Mouse (Mus musculus) splenic B cell, adult 2 months (primary cell): ENCODE measurements around the gene Rufy1.

Experiments used
- DNase-seq: peaks from one replicate; pipeline ENCODE4 v3.0.0-alpha.2; 2011; ENCODE audit warnings: low read depth, low spot score
- H3K27me3 ChIP-seq: 2 replicates; pipeline ENCODE4 v1.6.1; 2012; ENCODE audit warnings: mild to moderate bottlenecking, low read length, moderate library complexity, mixed read lengths; ENCODE audit not compliant: control insufficient read depth, poor library complexity, insufficient read depth, severe bottlenecking
- H3K36me3 ChIP-seq: 2 replicates; pipeline ENCODE4 v1.6.1; 2012; ENCODE audit warnings: mild to moderate bottlenecking, low read length, moderate library complexity, mixed read lengths; ENCODE audit not compliant: control insufficient read depth, poor library complexity, insufficient read depth, severe bottlenecking

The Rufy1 gene

DNA sequence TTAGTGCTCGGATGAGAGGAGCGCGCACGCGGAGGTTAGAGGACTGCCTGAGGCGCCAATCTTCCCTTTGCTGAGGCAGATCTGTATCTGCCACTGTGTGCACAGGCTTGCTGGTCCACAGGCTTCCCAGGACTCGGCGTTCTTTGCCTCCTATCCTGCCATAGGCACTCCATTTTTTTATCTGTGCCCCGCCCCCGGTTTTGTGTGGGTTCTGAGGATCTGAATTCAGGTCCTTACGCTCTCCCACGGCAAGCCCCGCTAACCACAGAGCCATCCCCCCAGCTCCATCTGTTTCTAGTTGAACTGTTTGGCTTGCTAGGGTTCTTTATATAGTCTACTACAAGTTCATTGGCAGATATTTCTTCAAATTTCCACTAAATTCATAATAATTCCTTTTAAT, 32.1 kb downstream of the Rufy1 start:
- no peak for DNase-seq
- Histone ChIP-seq H3K27me3 (no peaks in the 10 kb centered on the region), H3K36me3 (peaks cover 17% of the 10 kb centered on the region)

- Histone ChIP-seq H3K36me3 (peaks cover 14% of the 10 kb centered on the region), H3K27me3 (no peaks in the 10 kb centered on the region)
- DNase-seq, result no peak
These were observed 33.6 kb downstream of the Rufy1 start for GRCm38 (mm10) chr11:50397316-50397715.

GRCm38 (mm10) chr11:50396766-50397307, 34.1 kb downstream of the Rufy1 start:
- Histone ChIP-seq H3K36me3 (peaks cover 15% of the 10 kb centered on the region), H3K27me3 (no peaks in the 10 kb centered on the region)
- no peak for DNase-seq

DNA sequence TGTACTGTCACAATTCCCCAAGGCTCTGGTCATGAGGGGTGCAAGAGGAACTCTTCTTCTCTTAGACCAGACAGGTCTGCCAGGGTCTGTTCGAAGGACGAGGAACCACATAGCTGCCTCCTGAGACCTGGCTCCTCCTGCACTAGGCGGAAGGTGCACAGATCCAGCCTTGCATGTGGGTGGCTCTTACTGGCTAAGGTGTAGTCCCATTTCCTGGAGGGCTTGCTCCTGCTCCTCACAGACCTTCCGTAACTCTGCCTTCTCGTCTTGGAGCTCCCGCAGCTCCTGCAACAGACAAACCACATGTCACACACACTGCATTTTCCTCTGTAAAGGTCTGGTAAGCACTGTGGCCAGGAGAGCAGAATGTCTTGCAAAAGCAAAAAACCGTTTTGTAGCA, 36.2 kb downstream of the Rufy1 start:
- DNase-seq, result no peak
- Histone ChIP-seq H3K27me3 (no peaks in the 10 kb centered on the region), H3K36me3 (peaks cover 9% of the 10 kb centered on the region)

DNA sequence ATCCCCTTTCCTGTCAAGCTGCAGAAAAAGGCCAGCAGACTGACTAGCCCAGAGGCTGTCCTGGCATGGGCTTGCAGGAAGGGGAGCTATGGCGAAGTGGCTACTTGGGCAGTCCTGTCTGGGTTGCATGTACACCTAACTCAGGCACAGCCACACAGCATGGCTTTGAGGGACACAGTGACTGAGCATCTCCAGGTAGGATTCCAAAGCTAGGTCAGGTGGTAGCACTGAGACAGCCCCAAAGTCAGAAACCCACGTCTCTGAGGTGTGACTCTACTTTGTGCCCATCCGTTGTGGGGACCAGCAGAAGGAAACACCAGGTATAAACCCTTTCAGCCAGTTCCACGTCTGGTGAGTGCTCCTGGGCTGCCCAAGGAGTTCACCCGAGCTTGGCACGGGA, 37.6 kb downstream of the Rufy1 start:
- no peak for DNase-seq
- no peaks in the 10 kb centered on the region for H3K27me3 ChIP-seq
- H3K36me3 ChIP-seq, result peaks cover 7% of the 10 kb centered on the region

GRCm38 (mm10) chr11:50391272-50391960, 39.5 kb downstream of the Rufy1 start:
- DNase-seq, result no peak
- H3K36me3 ChIP-seq, result peaks cover 10% of the 10 kb centered on the region
- H3K27me3 ChIP-seq, result no peaks in the 10 kb centered on the region

- Histone ChIP-seq H3K27me3 (no peaks in the 10 kb centered on the region), H3K36me3 (peaks cover 16% of the 10 kb centered on the region; the same call in 1 of the 2 replicates)
- DNase-seq, result no peak
These were observed 41.3 kb downstream of the Rufy1 start for GRCm38 (mm10) chr11:50389616-50390015.

GRCm38 (mm10) chr11:50389011-50389410, 41.9 kb downstream of the Rufy1 start:
- no peaks in the 10 kb centered on the region for H3K27me3 ChIP-seq
- H3K36me3 ChIP-seq, result peaks cover 19% of the 10 kb centered on the region
- DNase-seq, result no peak

DNA sequence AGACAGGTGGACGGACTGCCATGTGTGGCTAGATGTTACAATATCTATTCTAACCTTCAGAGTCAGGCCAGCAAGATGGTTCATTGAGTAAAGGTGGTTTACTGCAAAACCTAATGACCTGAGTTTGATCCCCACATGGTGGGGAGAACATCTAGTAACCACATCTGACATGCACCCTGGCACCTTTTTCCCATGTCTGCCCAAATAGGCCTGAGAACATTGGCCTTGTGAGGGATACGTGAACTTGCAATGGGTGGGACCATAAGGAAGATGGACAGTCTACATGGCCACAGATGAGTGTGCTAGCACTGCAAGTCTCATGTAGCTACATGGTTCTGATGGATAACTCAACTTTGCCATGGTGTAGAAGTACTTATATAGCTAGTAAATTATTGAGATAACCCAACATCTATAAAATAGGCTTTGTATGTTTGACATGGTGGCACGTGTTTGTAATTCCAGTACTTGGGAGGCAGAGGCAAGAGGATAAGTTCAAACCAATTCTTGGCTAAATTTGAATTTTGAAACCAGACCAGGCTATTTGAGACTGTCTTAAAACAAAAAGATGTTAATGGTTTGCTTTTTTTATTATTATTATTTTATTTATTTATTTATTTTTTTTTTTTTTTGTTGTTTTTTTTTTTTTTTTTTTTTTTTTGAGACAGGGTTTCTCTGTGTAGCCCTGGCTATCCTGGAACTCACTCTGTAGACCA, 42.6 kb downstream of the Rufy1 start:
- DNase-seq, result no peak
- peaks cover 22% of the 10 kb centered on the region for H3K36me3 ChIP-seq
- no peaks in the 10 kb centered on the region for H3K27me3 ChIP-seq

- H3K27me3 ChIP-seq, result no peaks in the 10 kb centered on the region
- no peak for DNase-seq
- peaks cover 27% of the 10 kb centered on the region for H3K36me3 ChIP-seq
These were observed 43.2 kb downstream of the Rufy1 start for GRCm38 (mm10) chr11:50387697-50388096.

DNA sequence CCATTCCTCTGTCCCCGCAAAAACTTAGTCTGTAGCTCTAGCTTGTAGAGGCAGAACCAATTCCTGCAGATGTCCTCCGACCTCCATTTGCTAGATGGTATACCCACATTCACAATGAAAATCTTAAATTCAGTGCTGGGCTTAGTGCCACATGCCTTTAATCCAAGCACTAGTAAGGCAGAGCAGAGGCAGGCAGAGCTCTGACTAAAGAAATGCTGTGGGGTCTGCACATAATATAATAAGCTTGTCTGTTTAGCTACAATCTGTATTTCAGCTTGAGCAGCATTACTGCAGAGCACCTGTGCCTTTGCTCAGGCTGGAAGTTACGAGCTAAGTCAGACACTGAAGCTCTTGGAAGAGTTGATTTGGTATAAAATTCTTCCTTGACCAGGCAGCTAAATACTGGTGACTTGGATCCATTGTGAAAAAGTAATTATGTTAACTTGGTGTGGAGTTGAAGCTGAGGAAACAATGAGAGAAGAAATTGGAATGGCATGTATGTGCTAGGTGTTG, 43.7 kb downstream of the Rufy1 start:
- H3K36me3 ChIP-seq, result peaks cover 27% of the 10 kb centered on the region
- no peak for DNase-seq
- H3K27me3 ChIP-seq, result no peaks in the 10 kb centered on the region

GRCm38 (mm10) chr11:50381311-50381710, 49.6 kb downstream of the Rufy1 start:
- Histone ChIP-seq H3K36me3 (peaks cover 32% of the 10 kb centered on the region), H3K27me3 (no peaks in the 10 kb centered on the region)
- DNase-seq, result no peak

- Histone ChIP-seq H3K36me3 (peaks cover 22% of the 10 kb centered on the region), H3K27me3 (no peaks in the 10 kb centered on the region)
- DNase-seq, result no peak
These were observed 51.7 kb downstream of the Rufy1 start for GRCm38 (mm10) chr11:50379023-50379752.

- Histone ChIP-seq H3K27me3 (no peaks in the 10 kb centered on the region), H3K36me3 (peaks cover 18% of the 10 kb centered on the region)
- DNase-seq, result peak; percentile 93
These were observed 52.8 kb downstream of the Rufy1 start for GRCm38 (mm10) chr11:50377892-50378684.
